Mouse (Mus musculus) heart, postnatal 0 days (tissue): ENCODE results near the gene Gpr45. TPM values are rescaled to one million over a fixed set of nuclear protein-coding genes. Genes with fewer than 3 reads are reported as not detected.
"Not testable (repeated sequence)": the region's sequence is repeated elsewhere in the genome, so short reads cannot be mapped to it uniquely, and the experiment has no call there.

Experiments used
- ATAC-seq: fragments of 200-750 bp; cut with Nextera tagmentation; 2 replicates; pipeline ENCODE4 v1.8.0; 2017; ENCODE audit warnings: low read depth, moderate number of reproducible peaks, moderate library complexity; ENCODE audit not compliant: insufficient read depth
- DNase-seq: peaks from one replicate; pipeline ENCODE4 v3.0.0-alpha.2; 2016; ENCODE audit warnings: low spot score
- H3K27ac ChIP-seq: fragments of 300-500 bp; sonication (generic); 2 replicates; pipeline ENCODE4 v1.5.1; 2014; ENCODE audit warnings: low read depth, mild to moderate bottlenecking
- H3K27me3 ChIP-seq: fragments of 300-500 bp; sonication (generic); 2 replicates; pipeline ENCODE4 v1.6.1; 2014; ENCODE audit warnings: low read length, mixed read lengths; ENCODE audit not compliant: control insufficient read depth, insufficient read depth
- H3K36me3 ChIP-seq: fragments of 300-500 bp; sonication (generic); replicated peaks from 2 replicates; pipeline ENCODE4 v1.6.1; 2014; ENCODE audit warnings: low read length, mixed read lengths; ENCODE audit not compliant: control insufficient read depth, insufficient read depth
- H3K4me1 ChIP-seq: fragments of 300-500 bp; sonication (generic); 2 replicates; pipeline ENCODE4 v1.6.1; 2014; ENCODE audit warnings: antibody characterized with exemption; ENCODE audit not compliant: control insufficient read depth, insufficient read depth
- H3K4me2 ChIP-seq: fragments of 300-500 bp; sonication (generic); 2 replicates; pipeline ENCODE4 v1.6.1; 2014; ENCODE audit warnings: low read depth, mild to moderate bottlenecking, low read length, moderate library complexity
- H3K4me3 ChIP-seq: fragments of 300-500 bp; sonication (generic); 2 replicates; pipeline ENCODE4 v1.5.1; 2014; ENCODE audit warnings: low read depth, low read length
- H3K9ac ChIP-seq: fragments of 300-500 bp; sonication (generic); replicated peaks from 2 replicates; pipeline ENCODE4 v1.6.1; 2014; ENCODE audit warnings: low read depth, low read length, mixed read lengths
- H3K9me3 ChIP-seq: fragments of 300-500 bp; sonication (generic); replicated peaks from 2 replicates; pipeline ENCODE4 v1.6.1; 2016; ENCODE audit warnings: low read length; ENCODE audit not compliant: control insufficient read depth
- CTCF ChIP-seq: IDR thresholded peaks from 2 replicates; pipeline ENCODE4 v1.5.1; 2016; ENCODE audit warnings: antibody characterized with exemption, control low read depth, low read depth
- EP300 ChIP-seq: IDR thresholded peaks from 2 replicates; pipeline ENCODE4 v1.6.1; 2016; ENCODE audit warnings: antibody characterized with exemption, low read depth
- WGBS: fragments of 180-500 bp; shearing (Covaris S2); extraction: QIAGEN DNeasy Blood & Tissue Kit; methylation state at CpG from one replicate; pipeline ENCODE4 v1.1.7; 2014; 5-methylcytosine and 5-hydroxymethylcytosine counted together
- polyA plus RNA-seq: library from polyadenylated mRNA; unstranded; fragments of >200 nt; fragmentation: Nextera tagmentation; extraction: Ambion mirVana; gene quantifications from 2 replicates; pipeline ENCODE4 v1.2.1, GENCODE M21; 2015
- total RNA-seq: library from RNA; depleted of rRNA; stranded (reverse); fragments of >200 nt; gene quantifications from 2 replicates; pipeline ENCODE4 v1.2.3, GENCODE M21; 2014; ENCODE audit warnings: low replicate concordance

Gene Gpr45
- total and polyA plus RNA-seq, 2 experiments from 2014 or later: 1.00 TPM; not detected in 1

DNA sequence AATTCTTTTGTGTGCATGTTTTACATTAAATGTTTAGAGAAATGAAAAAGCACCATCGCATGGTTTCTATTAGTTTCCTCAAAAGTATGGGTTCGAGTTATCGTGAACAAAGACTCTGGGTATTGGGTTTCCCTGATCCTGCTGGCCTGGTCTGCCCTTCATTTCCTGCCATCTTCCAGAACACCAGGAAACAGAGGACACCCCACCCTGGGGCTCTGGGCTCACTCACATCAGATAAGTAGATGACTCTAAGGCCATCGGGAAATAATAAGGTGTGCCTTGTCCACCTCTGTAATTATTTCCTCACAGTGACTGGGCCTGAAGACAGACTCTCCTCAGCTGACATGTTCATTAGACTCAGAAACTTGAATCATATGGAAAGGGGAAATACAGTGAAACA lies 57.8 kb downstream of the Gpr45 start:
- TF ChIP-seq EP300 (no peak), CTCF (no peak)
- Histone ChIP-seq H3K4me2 (no peak overlapping the region), H3K4me1 (peaks cover 9% of the 10 kb centered on the region; the same call in 1 of the 2 replicates), H3K9ac (no peak overlapping the region), H3K27ac (no peak overlapping the region), H3K9me3 (no peaks in the 10 kb centered on the region), H3K4me3 (no peak overlapping the region), H3K27me3 (no peaks in the 10 kb centered on the region), H3K36me3 (no peaks in the 10 kb centered on the region)
- WGBS: 87% methylated on average over 4 of the region's 4 CpGs
- ATAC-seq: no peak
- DNase-seq: no peak

DNA sequence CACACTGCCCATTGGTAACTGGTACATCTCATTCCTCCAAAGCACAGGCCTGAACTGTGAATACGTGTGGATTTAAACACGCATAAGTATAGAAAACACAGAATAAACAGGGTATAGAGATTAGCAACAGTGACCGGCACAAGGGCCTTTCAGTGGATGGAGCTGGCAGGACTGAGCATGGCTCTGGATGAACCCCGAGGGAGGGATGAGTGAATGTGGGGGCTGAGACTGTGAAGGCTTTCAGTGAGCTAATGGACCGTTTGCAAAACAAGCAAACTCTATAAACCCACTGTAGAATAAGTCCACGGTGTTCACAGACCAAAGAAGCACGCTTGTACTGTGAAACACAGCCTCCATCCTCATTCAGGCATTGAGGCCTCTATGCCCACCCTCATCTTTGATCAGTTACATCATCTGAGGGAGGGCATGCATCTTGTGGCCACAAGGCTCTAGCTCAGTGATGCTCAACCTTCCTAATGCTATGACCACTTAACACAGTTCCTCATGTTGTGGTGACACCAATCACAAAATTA lies 62.5 kb downstream of the Gpr45 start:
- H3K9ac ChIP-seq, H3K4me2 ChIP-seq, H3K4me1 ChIP-seq, DNase-seq, H3K9me3 ChIP-seq, H3K4me3 ChIP-seq, H3K27me3 ChIP-seq, H3K36me3 ChIP-seq, H3K27ac ChIP-seq, ATAC-seq: not testable (repeated sequence)
- WGBS: 83% methylated on average over 7 of the region's 7 CpGs

DNA sequence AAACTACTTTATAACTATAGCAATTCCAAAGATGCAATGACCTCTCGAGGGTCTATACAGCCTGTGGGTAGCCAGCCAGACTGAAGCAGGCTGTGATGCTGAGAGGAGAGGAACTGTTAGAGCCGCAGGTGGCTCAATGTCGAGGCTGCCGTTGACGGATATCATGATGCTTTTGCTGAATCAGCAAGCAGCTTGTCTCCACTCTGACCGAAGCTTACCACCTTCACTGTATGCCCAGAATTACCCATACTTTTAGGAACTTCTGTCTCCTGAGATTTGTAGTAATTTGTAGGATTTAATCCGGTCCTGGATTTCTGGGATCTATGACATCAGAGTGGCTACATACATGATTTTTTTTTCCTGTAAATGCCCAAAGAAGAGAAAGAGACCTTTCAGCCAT lies 83.3 kb downstream of the Gpr45 start:
- WGBS: 79% methylated on average over 7 of the region's 7 CpGs
- H3K4me3 ChIP-seq: no peak overlapping the region
- H3K4me1 ChIP-seq: no peaks in the 10 kb centered on the region
- ATAC-seq (no peak), DNase-seq (no peak)
- no peak overlapping the region for H3K9ac ChIP-seq
- H3K27me3 ChIP-seq: no peaks in the 10 kb centered on the region
- H3K27ac ChIP-seq: no peak overlapping the region
- no peaks in the 10 kb centered on the region for H3K9me3 ChIP-seq
- no peak overlapping the region for H3K4me2 ChIP-seq
- no peak for TF ChIP-seq CTCF
- no peak for TF ChIP-seq EP300
- H3K36me3 ChIP-seq: no peaks in the 10 kb centered on the region

GRCm38 (mm10) chr1:43042271-43042670 lies 89.6 kb downstream of the Gpr45 start:
- no peak overlapping the region for H3K27ac ChIP-seq
- H3K4me2 ChIP-seq: no peak overlapping the region
- DNase-seq: no peak
- WGBS: 34% methylated on average over 6 of the region's 6 CpGs
- TF ChIP-seq CTCF: no peak
- no peak for TF ChIP-seq EP300
- H3K4me3 ChIP-seq: no peak overlapping the region
- no peaks in the 10 kb centered on the region for H3K9me3 ChIP-seq
- no peaks in the 10 kb centered on the region for H3K4me1 ChIP-seq
- H3K36me3 ChIP-seq: no peaks in the 10 kb centered on the region
- no peak for ATAC-seq
- no peaks in the 10 kb centered on the region for H3K27me3 ChIP-seq
- H3K9ac ChIP-seq: no peak overlapping the region

DNA sequence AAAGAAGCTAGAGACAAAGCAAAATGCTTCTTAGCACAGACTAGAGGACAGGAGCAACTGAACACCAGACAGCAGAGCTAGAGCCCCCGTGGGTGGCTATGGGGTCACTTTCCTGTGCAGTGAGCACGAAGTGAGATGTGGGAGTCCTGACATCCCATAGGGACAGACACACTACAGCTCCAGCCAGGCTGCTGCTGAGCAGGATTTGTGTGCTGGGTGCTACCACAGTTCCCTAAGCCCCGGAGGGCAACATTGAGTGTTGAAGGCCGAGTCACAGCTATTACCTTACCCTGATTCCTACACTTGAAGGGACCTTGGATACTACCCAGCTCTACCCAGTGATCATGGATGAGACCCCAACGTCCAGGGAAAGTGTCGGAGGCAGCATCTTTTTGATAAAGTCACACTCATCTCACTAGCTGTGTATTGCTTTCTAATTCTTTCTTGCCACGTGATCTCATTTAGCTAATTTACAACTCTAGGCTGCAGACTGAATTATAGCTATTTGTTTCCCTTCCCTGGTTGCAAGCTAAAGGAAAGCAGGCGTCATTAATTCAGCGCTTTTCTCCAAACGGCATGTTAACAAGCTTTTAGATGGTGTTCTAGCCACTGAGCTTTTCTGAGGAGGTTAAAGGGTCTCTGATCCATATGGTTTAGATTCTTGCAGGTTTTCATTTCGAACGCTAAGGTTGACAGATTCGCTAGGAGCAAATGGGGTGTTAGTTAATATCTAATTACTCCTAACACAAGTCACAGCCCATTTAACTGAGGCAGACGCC lies 92.7 kb downstream of the Gpr45 start:
- Histone ChIP-seq H3K9me3 (no peaks in the 10 kb centered on the region), H3K27me3 (no peaks in the 10 kb centered on the region), H3K36me3 (peaks cover 14% of the 10 kb centered on the region), H3K4me3 (no peak overlapping the region), H3K9ac (no peak overlapping the region), H3K4me2 (no peak overlapping the region), H3K4me1 (no peaks in the 10 kb centered on the region), H3K27ac (no peak overlapping the region)
- ATAC-seq: no peak
- WGBS: 69% methylated on average over 14 of the region's 14 CpGs
- no peak for DNase-seq
- TF ChIP-seq EP300 (no peak), CTCF (no peak)

- 75% methylated on average over 2 of the region's 2 CpGs for WGBS
- no peak overlapping the region for H3K4me2 ChIP-seq
- no peak overlapping the region for H3K9ac ChIP-seq
- no peak for TF ChIP-seq CTCF
- no peak for TF ChIP-seq EP300
- DNase-seq: no peak
- no peak for ATAC-seq
- H3K27me3 ChIP-seq: no peaks in the 10 kb centered on the region
- H3K4me3 ChIP-seq: no peak overlapping the region
- H3K9me3 ChIP-seq: no peaks in the 10 kb centered on the region
- H3K27ac ChIP-seq: no peak overlapping the region
- H3K4me1 ChIP-seq: no peaks in the 10 kb centered on the region
- H3K36me3 ChIP-seq: peaks cover 29% of the 10 kb centered on the region
Observed at GRCm38 (mm10) chr1:43046990-43047389, 94.3 kb downstream of the Gpr45 start.
